Mouse (Mus musculus) embryonic facial prominence, embryonic 11.5 days (tissue): Measurements from ENCODE around the gene Tox2. TPM values are rescaled to one million over a fixed set of nuclear protein-coding genes. Genes with fewer than 3 reads are reported as not detected.

Experiments used
- ATAC-seq: fragments of 200-750 bp; cut with Nextera tagmentation; replicated peaks from 2 replicates; pipeline ENCODE4 v1.8.0; 2017; ENCODE audit warnings: low read depth; ENCODE audit not compliant: insufficient number of reproducible peaks, low FRiP score, low TSS enrichment
- DNase-seq: peaks from one replicate; pipeline ENCODE4 v3.0.0-alpha.2; 2015; ENCODE audit warnings: low spot score
- H3K27ac ChIP-seq: fragments of 300-500 bp; sonication (generic); replicated peaks from 2 replicates; pipeline ENCODE4 v1.5.1; 2014; ENCODE audit warnings: mild to moderate bottlenecking, low read depth, low read length, control low read depth
- H3K27me3 ChIP-seq: fragments of 300-500 bp; sonication (generic); 2 replicates; pipeline ENCODE4 v1.6.1; 2014; ENCODE audit warnings: mild to moderate bottlenecking, low read length, moderate library complexity, mixed read lengths; ENCODE audit not compliant: control insufficient read depth, insufficient read depth
- H3K36me3 ChIP-seq: fragments of 300-500 bp; sonication (generic); replicated peaks from 2 replicates; pipeline ENCODE4 v1.6.1; 2014; ENCODE audit warnings: low read depth, mild to moderate bottlenecking, low read length, moderate library complexity, mixed read lengths; ENCODE audit not compliant: control insufficient read depth, insufficient read depth
- H3K4me1 ChIP-seq: fragments of 300-500 bp; sonication (generic); 2 replicates; pipeline ENCODE4 v1.6.1; 2014; ENCODE audit warnings: low read length, mixed read lengths; ENCODE audit not compliant: control insufficient read depth, insufficient read depth
- H3K4me2 ChIP-seq: fragments of 300-500 bp; sonication (generic); 2 replicates; pipeline ENCODE4 v1.6.1; 2014; ENCODE audit warnings: low read depth, mild to moderate bottlenecking, control low read depth, low read length, moderate library complexity
- H3K4me3 ChIP-seq: fragments of 300-500 bp; sonication (generic); 2 replicates; pipeline ENCODE4 v1.5.1; 2014; ENCODE audit warnings: low read depth, low read length, control low read depth
- H3K9ac ChIP-seq: fragments of 300-500 bp; sonication (generic); replicated peaks from 2 replicates; pipeline ENCODE4 v1.6.1; 2014; ENCODE audit warnings: mild to moderate bottlenecking, control low read depth, low read length
- H3K9me3 ChIP-seq: fragments of 300-500 bp; sonication (generic); replicated peaks from 2 replicates; pipeline ENCODE4 v1.6.1; 2016; ENCODE audit warnings: mild to moderate bottlenecking, low read length, inconsistent platforms, mixed read lengths; ENCODE audit not compliant: control insufficient read depth
- WGBS: fragments of 180-500 bp; shearing (Covaris S2); extraction: QIAGEN DNeasy Blood & Tissue Kit; methylation state at CpG from one replicate; pipeline ENCODE4 v1.1.7; 2014; 5-methylcytosine and 5-hydroxymethylcytosine counted together
- polyA plus RNA-seq: library from polyadenylated mRNA; unstranded; fragments of >200 nt; fragmentation: Nextera tagmentation; extraction: Ambion mirVana; gene quantifications from 2 replicates; pipeline ENCODE4 v1.2.1, GENCODE M21; 2014

Gene Tox2
- polyA plus RNA-seq, 1 experiment from 2014 or later = 10.8 TPM

- Histone ChIP-seq H3K4me2 (no peak overlapping the region), H3K4me1 (no peaks in the 10 kb centered on the region), H3K4me3 (no peak overlapping the region), H3K9ac (no peak overlapping the region), H3K27me3 (no peaks in the 10 kb centered on the region), H3K9me3 (no peaks in the 10 kb centered on the region), H3K36me3 (no peaks in the 10 kb centered on the region), H3K27ac (no peak overlapping the region)
- DNase-seq (no peak), ATAC-seq (no peak)
- 76% methylated on average over 7 of the region's 7 CpGs for WGBS
Measured at GRCm38 (mm10) chr2:163176502-163176901, 26.4 kb upstream of the Tox2 start.

- H3K27ac ChIP-seq = no peak overlapping the region
- H3K9ac ChIP-seq = no peak overlapping the region
- ATAC-seq (no peak), DNase-seq (no peak)
- WGBS = 67% methylated on average over 11 of the region's 11 CpGs
- H3K36me3 ChIP-seq = no peaks in the 10 kb centered on the region
- no peak overlapping the region for H3K4me3 ChIP-seq
- H3K4me2 ChIP-seq = no peak overlapping the region
- H3K27me3 ChIP-seq = no peaks in the 10 kb centered on the region
- no peaks in the 10 kb centered on the region for H3K4me1 ChIP-seq
- H3K9me3 ChIP-seq = no peaks in the 10 kb centered on the region
Measured at GRCm38 (mm10) chr2:163187552-163187951, 15.4 kb upstream of the Tox2 start.

DNA sequence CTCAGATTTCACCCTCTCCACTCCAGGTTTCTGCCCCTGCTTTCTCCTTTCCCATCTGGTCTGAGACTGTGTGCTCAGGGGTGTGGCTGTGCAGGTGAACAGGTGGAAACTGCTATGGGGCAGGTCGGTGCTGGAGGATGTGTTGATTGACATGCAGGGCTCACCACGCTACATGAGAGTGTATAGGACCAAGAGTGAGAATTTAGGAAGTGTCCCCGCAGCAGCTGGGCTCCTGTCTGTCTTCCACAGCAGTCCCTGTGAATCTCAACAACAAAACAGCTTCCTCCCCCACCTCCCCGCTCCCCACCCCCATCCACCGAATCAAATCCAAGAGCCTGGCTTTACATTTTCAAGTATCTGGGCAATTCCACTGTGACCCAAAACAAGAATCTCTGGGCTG is 13.3 kb upstream of the Tox2 start:
- no peak overlapping the region for H3K4me3 ChIP-seq
- 13% methylated on average over 5 of the region's 5 CpGs for WGBS
- H3K9me3 ChIP-seq = no peaks in the 10 kb centered on the region
- DNase-seq (no peak), ATAC-seq (peak; percentile 32; the same call in 1 of the 2 replicates)
- H3K9ac ChIP-seq = no peak overlapping the region
- no peaks in the 10 kb centered on the region for H3K36me3 ChIP-seq
- no peak overlapping the region for H3K4me2 ChIP-seq
- H3K27ac ChIP-seq = peak overlapping the region; percentile 32; the same call in 1 of the 2 replicates
- H3K4me1 ChIP-seq = no peaks in the 10 kb centered on the region
- no peaks in the 10 kb centered on the region for H3K27me3 ChIP-seq

DNA sequence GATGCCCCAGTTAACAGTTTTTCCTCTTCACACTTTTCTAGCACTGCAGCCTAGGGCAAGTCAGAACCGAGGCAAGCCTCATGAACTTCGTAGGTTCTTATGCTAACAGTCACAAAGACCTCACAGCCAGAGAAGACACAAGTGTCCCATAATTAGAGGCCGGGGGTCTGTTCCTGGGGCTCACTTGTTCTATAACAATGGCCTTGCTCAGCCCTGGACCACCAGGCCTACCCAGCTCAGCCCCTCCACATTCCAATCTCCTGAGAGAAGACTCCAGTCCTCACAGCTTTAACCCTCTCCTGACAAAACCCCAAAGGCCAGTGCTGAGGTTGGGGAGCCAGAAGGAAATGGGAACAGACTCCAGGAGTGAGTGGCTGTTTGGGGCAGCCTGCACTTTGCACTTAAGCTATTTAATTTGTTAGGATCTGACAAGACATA is 12.9 kb upstream of the Tox2 start:
- no peak overlapping the region for H3K9ac ChIP-seq

DNA sequence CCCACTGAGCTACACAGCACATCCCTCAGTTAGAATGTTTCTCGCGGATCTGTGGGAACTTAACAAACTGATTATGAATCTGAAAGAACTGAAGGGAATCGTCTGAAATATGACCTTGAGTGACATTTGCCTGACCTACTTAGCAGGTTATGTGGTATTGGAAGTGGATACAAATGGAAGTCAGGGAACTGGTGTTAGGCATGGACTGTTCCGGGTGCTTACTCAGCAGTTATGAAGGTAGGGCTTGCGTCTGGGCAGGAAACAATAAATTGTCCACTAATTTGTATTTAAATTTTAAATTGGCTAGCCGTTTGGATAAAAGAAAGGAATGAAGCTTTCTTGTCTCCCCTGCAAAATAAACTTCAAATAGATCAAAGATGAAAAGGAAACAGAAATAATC is 10.4 kb upstream of the Tox2 start:
- ATAC-seq = no peak
- 71% methylated on average over 6 of the region's 6 CpGs for WGBS

More for the DNA sequence above, 12.9 kb upstream of the Tox2 start:
- no peaks in the 10 kb centered on the region for H3K27me3 ChIP-seq
- no peaks in the 10 kb centered on the region for H3K9me3 ChIP-seq
- no peaks in the 10 kb centered on the region for H3K36me3 ChIP-seq
- peak overlapping the region; percentile 32; the same call in 1 of the 2 replicates for H3K27ac ChIP-seq
- 0% methylated on average over 3 of the region's 3 CpGs for WGBS
- peak; percentile 86 for ATAC-seq
- H3K4me3 ChIP-seq = no peak overlapping the region
- DNase-seq = peak; percentile 68
- no peak overlapping the region for H3K4me2 ChIP-seq
- no peaks in the 10 kb centered on the region for H3K4me1 ChIP-seq

GRCm38 (mm10) chr2:163194015-163194414 is 8.9 kb upstream of the Tox2 start:
- ATAC-seq = no peak
- H3K4me1 ChIP-seq = no peaks in the 10 kb centered on the region

More for the DNA sequence above, 10.4 kb upstream of the Tox2 start:
- Histone ChIP-seq H3K36me3 (no peaks in the 10 kb centered on the region), H3K27me3 (no peaks in the 10 kb centered on the region), H3K4me1 (no peaks in the 10 kb centered on the region), H3K9ac (no peak overlapping the region), H3K4me3 (no peak overlapping the region), H3K27ac (no peak overlapping the region), H3K4me2 (no peak overlapping the region), H3K9me3 (no peaks in the 10 kb centered on the region)
- DNase-seq = no peak

GRCm38 (mm10) chr2:163194543-163194942 is 8.4 kb upstream of the Tox2 start:
- H3K9me3 ChIP-seq = no peaks in the 10 kb centered on the region
- H3K27me3 ChIP-seq = no peaks in the 10 kb centered on the region
- no peak for ATAC-seq
- no peaks in the 10 kb centered on the region for H3K36me3 ChIP-seq
- no peak overlapping the region for H3K4me3 ChIP-seq
- no peaks in the 10 kb centered on the region for H3K4me1 ChIP-seq
- no peak for DNase-seq
- no peak overlapping the region for H3K9ac ChIP-seq
- H3K27ac ChIP-seq = peak overlapping the region; percentile 17; the same call in 1 of the 2 replicates
- H3K4me2 ChIP-seq = no peak overlapping the region; the same call in 1 of the 2 replicates
- 62% methylated on average over 5 of the region's 5 CpGs for WGBS

More at GRCm38 (mm10) chr2:163194015-163194414, 8.9 kb upstream of the Tox2 start:
- H3K27me3 ChIP-seq = no peaks in the 10 kb centered on the region
- H3K27ac ChIP-seq = no peak overlapping the region
- no peak overlapping the region for H3K4me3 ChIP-seq
- H3K4me2 ChIP-seq = no peak overlapping the region
- H3K36me3 ChIP-seq = no peaks in the 10 kb centered on the region
- 86% methylated on average over 2 of the region's 2 CpGs for WGBS
- H3K9me3 ChIP-seq = no peaks in the 10 kb centered on the region
- DNase-seq = no peak
- no peak overlapping the region for H3K9ac ChIP-seq

- H3K9ac ChIP-seq = no peak overlapping the region; the same call in 1 of the 2 replicates
- WGBS = 8% methylated on average over 6 of the region's 6 CpGs
- no peak for DNase-seq
- no peaks in the 10 kb centered on the region for H3K9me3 ChIP-seq
- peak overlapping the region; percentile 52 for H3K27ac ChIP-seq
- no peak overlapping the region for H3K4me2 ChIP-seq
- peak; percentile 51; the same call in 1 of the 2 replicates for ATAC-seq
- H3K27me3 ChIP-seq = no peaks in the 10 kb centered on the region
- H3K4me3 ChIP-seq = no peak overlapping the region
- H3K4me1 ChIP-seq = no peaks in the 10 kb centered on the region
- no peaks in the 10 kb centered on the region for H3K36me3 ChIP-seq
Measured at GRCm38 (mm10) chr2:163195106-163195833, 7.7 kb upstream of the Tox2 start.
